Mouse (Mus musculus) myocyte (in vitro differentiated cells): ENCODE measurements at regions not wholly inside any gene's neighbourhood (a gene's known extent, or its start where the extent isn't known, plus 50 kb on each side); places are given as distances from the start of the nearest gene placed in this dataset.
"Not testable (repeated sequence)": the region's sequence is repeated elsewhere in the genome, so short reads cannot be mapped to it uniquely, and the experiment has no call there.

Experiments
- H3K27me3 ChIP-seq: one replicate; pipeline ENCODE4 v1.6.1; 2011; ENCODE audit not compliant: control insufficient read depth, insufficient read depth, insufficient read length
- H3K36me3 ChIP-seq: one replicate; pipeline ENCODE4 v1.6.1; 2011; ENCODE audit not compliant: control insufficient read depth, insufficient read depth
- H3K4me2 ChIP-seq: one replicate; pipeline ENCODE4 v1.6.1; 2011; ENCODE audit warnings: low read depth, control low read depth
- H3K4me3 ChIP-seq: one replicate; pipeline ENCODE4 v1.5.1; 2011; ENCODE audit warnings: mild to moderate bottlenecking, control low read depth, moderate library complexity
- H3K79me2 ChIP-seq: one replicate; pipeline ENCODE4 v1.6.1; 2011; ENCODE audit not compliant: control insufficient read depth, insufficient read depth
- H3ac ChIP-seq: one replicate; pipeline ENCODE4 v1.6.1; 2011; ENCODE audit not compliant: control insufficient read depth, insufficient read length
- CEBPB ChIP-seq: IDR thresholded peaks from 2 replicates; pipeline ENCODE4 v1.6.1; 2011; ENCODE audit warnings: mild to moderate bottlenecking, moderate library complexity; ENCODE audit not compliant: poor library complexity, insufficient read depth, severe bottlenecking
- E2F4 ChIP-seq: IDR thresholded peaks from one replicate; pipeline ENCODE4 v1.6.1; 2011; ENCODE audit warnings: mild to moderate bottlenecking, control low read depth, moderate library complexity; ENCODE audit not compliant: insufficient read depth
- MAX ChIP-seq: IDR thresholded peaks from one replicate; pipeline ENCODE4 v1.6.1; 2011; ENCODE audit warnings: low read depth, mild to moderate bottlenecking, control low read depth
- MYOD1 ChIP-seq, 3 experiments: IDR thresholded peaks; one replicate each; pipeline ENCODE4 v1.6.1; 2011; ENCODE audit warnings: control low read depth in 2 of 3, low read depth in 2 of 3, mild to moderate bottlenecking in 2 of 3, moderate library complexity in 1 of 3; ENCODE audit not compliant: insufficient read length in 2 of 3, control insufficient read depth in 1 of 3
- MYOG ChIP-seq, 3 experiments: IDR thresholded peaks; one replicate each; pipeline ENCODE4 v1.6.1; 2011; ENCODE audit warnings: control low read depth in 2 of 3, low read depth in 2 of 3, mild to moderate bottlenecking in 2 of 3; ENCODE audit not compliant: insufficient read length in 2 of 3, control insufficient read depth in 1 of 3, insufficient read depth in 1 of 3
- POLR2A ChIP-seq: IDR thresholded peaks from one replicate; pipeline ENCODE4 v1.6.1; 2011; ENCODE audit warnings: low read depth, mild to moderate bottlenecking, control low read depth, moderate library complexity; ENCODE audit not compliant: insufficient read length
- POLR2AphosphoS2 ChIP-seq: IDR thresholded peaks from one replicate; pipeline ENCODE4 v1.6.1; 2011; ENCODE audit warnings: low read depth, control low read depth; ENCODE audit not compliant: insufficient read length
- REST ChIP-seq: IDR thresholded peaks from one replicate; pipeline ENCODE4 v1.6.1; 2011; ENCODE audit warnings: mild to moderate bottlenecking, control low read depth, moderate library complexity; ENCODE audit not compliant: insufficient read depth, insufficient read length
- SRF ChIP-seq: IDR thresholded peaks from one replicate; pipeline ENCODE4 v1.6.1; 2011; ENCODE audit warnings: low read depth; ENCODE audit not compliant: control insufficient read depth, insufficient read length
- TCF12 ChIP-seq: IDR thresholded peaks from one replicate; pipeline ENCODE4 v1.6.1; 2011; ENCODE audit warnings: mild to moderate bottlenecking, control low read depth; ENCODE audit not compliant: poor library complexity, insufficient read depth, severe bottlenecking
- TCF3 ChIP-seq: IDR thresholded peaks from one replicate; pipeline ENCODE4 v1.6.1; 2011; ENCODE audit warnings: low read depth, control low read depth; ENCODE audit not compliant: insufficient read length
- USF1 ChIP-seq: IDR thresholded peaks from one replicate; pipeline ENCODE4 v1.6.1; 2011; ENCODE audit warnings: low read depth, mild to moderate bottlenecking, control low read depth, moderate library complexity

GRCm38 (mm10) chr4:21368234-21369021, 317.3 kb downstream of the Prdm13 start:
- TF ChIP-seq POLR2A, result no peak
- no peak for TF ChIP-seq MYOD1 (IDR thresholded peaks at IDR 0.05; ENCODE audit: control insufficient read depth in 1 of 3, insufficient read length in 2 of 3, low read depth in 2 of 3)
- no peak for TF ChIP-seq MYOG (IDR thresholded peaks at IDR 0.05; ENCODE audit: control insufficient read depth in 1 of 3, insufficient read depth in 1 of 3, insufficient read length in 2 of 3, low read depth in 2 of 3)
- no peak for TF ChIP-seq MAX
- TF ChIP-seq POLR2AphosphoS2, result no peak
- Histone ChIP-seq H3K79me2 (no peaks in the 10 kb centered on the region), H3K27me3 (no peaks in the 10 kb centered on the region), H3K36me3 (no peaks in the 10 kb centered on the region), H3K4me3 (no peak overlapping the region), H3ac (no peak overlapping the region), H3K4me2 (no peak overlapping the region)

DNA sequence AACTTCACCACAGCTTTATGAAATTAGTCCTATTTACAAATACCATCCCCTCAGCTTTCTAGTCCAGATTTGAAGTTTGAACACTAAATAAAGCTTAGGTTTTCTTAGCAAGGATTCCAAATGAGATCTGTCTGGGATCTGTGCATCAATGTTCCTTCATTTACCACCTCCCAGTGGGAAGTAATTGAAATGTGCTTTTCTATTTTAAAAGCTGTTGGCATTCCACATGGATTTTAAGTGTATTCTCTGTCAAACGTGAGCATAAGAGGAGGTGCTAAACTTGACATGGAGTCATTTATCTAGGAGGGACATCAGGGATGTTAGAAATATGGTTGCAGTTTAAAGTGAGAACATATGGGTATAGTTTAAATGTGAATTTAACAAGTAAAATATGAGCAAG, 364.0 kb downstream of the Prdm13 start:
- Histone ChIP-seq H3K4me3 (no peak overlapping the region), H3K27me3 (no peaks in the 10 kb centered on the region), H3K79me2 (no peaks in the 10 kb centered on the region), H3K4me2 (no peak overlapping the region), H3K36me3 (no peaks in the 10 kb centered on the region), H3ac (no peak overlapping the region)
- TF ChIP-seq CEBPB (no peak), REST (no peak), POLR2AphosphoS2 (no peak), SRF (no peak), MYOG (IDR thresholded peaks at IDR 0.05; ENCODE audit: control insufficient read depth in 1 of 3, insufficient read depth in 1 of 3, insufficient read length in 2 of 3, low read depth in 2 of 3) (no peak), TCF12 (no peak), TCF3 (no peak), E2F4 (no peak), POLR2A (no peak), MYOD1 (IDR thresholded peaks at IDR 0.05; ENCODE audit: control insufficient read depth in 1 of 3, insufficient read length in 2 of 3, low read depth in 2 of 3) (no peak), USF1 (no peak), MAX (no peak)

GRCm38 (mm10) chr4:21309239-21309638, 376.5 kb downstream of the Prdm13 start:
- not testable (repeated sequence) for H3K4me3 ChIP-seq, H3K4me2 ChIP-seq, H3K36me3 ChIP-seq, H3K27me3 ChIP-seq, H3K79me2 ChIP-seq, H3ac ChIP-seq

DNA sequence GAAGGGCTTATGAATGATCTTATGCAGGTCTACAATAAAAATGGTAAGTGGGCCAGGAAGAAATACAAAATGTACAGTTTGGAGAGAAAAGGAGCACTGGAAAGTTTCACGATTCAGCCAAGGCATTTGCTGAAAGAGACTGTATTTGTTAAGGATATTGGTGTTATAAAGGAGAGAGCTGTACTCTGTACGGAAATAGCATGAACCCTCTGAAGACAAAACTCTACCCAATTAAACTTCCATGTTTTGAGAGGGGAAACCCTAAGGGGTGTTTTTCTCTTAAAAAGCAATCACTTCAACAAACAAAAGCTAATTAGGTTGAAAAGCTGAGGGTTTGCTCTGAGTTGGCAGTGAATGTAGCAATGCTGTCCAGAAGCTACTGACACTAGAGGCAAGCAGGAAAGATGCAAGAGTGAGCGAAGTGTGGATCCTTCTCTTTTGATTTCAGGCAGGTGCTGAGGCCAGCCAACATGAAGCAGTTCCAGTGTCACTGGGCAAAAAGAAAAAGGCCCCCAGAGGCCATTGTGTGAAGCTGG, 378.2 kb downstream of the Prdm13 start:
- H3K36me3 ChIP-seq, result no peaks in the 10 kb centered on the region
- no peak for TF ChIP-seq TCF12
- TF ChIP-seq SRF, result no peak
- TF ChIP-seq CEBPB, result no peak
- TF ChIP-seq MAX, result no peak
- TF ChIP-seq POLR2A, result no peak
- TF ChIP-seq TCF3, result no peak
- no peak for TF ChIP-seq REST
- TF ChIP-seq USF1, result no peak
- no peak for TF ChIP-seq MYOD1 (IDR thresholded peaks at IDR 0.05; ENCODE audit: control insufficient read depth in 1 of 3, insufficient read length in 2 of 3, low read depth in 2 of 3)

GRCm38 (mm10) chr4:21300141-21300540, 385.6 kb downstream of the Prdm13 start:
- H3K27me3 ChIP-seq, result no peaks in the 10 kb centered on the region
- H3K79me2 ChIP-seq, result no peaks in the 10 kb centered on the region
- H3K4me3 ChIP-seq, result no peak overlapping the region
- H3ac ChIP-seq, result no peak overlapping the region
- no peaks in the 10 kb centered on the region for H3K36me3 ChIP-seq
- TF ChIP-seq MAX (no peak), POLR2AphosphoS2 (no peak), SRF (no peak), CEBPB (no peak), USF1 (no peak), MYOG (IDR thresholded peaks at IDR 0.05; ENCODE audit: control insufficient read depth in 1 of 3, insufficient read depth in 1 of 3, insufficient read length in 2 of 3, low read depth in 2 of 3) (no peak), E2F4 (no peak), TCF12 (no peak), POLR2A (no peak), REST (no peak), TCF3 (no peak), MYOD1 (IDR thresholded peaks at IDR 0.05; ENCODE audit: control insufficient read depth in 1 of 3, insufficient read length in 2 of 3, low read depth in 2 of 3) (no peak)
- no peak overlapping the region for H3K4me2 ChIP-seq

More for the DNA sequence above, 378.2 kb downstream of the Prdm13 start:
- Histone ChIP-seq H3K4me2 (no peak overlapping the region), H3ac (no peak overlapping the region), H3K79me2 (no peaks in the 10 kb centered on the region), H3K4me3 (no peak overlapping the region), H3K27me3 (no peaks in the 10 kb centered on the region)
